Mouse (Mus musculus): ENCODE measurements at regions not wholly inside any gene's neighbourhood (a gene's known extent, or its start where the extent isn't known, plus 50 kb on each side); places are given as distances from the start of the nearest gene placed in this dataset.
"Not testable (repeated sequence)": the region's sequence is repeated elsewhere in the genome, so short reads cannot be mapped to it uniquely, and the experiment has no call there.

- Histone ChIP-seq H3K27ac (ENCODE audit: low read depth, low read length) (no peak overlapping the region), H3K27me3 (replicated peaks; ENCODE audit: control insufficient read depth, insufficient read depth, low read length) (no peaks in the 10 kb centered on the region), H3K4me2 (no peak overlapping the region), H3K9me3 (ENCODE audit: control insufficient read depth, low read length) (no peaks in the 10 kb centered on the region; the same call in 1 of the 2 replicates), H3K4me1 (replicated peaks; ENCODE audit: control insufficient read depth, insufficient read depth, low read length) (no peaks in the 10 kb centered on the region), H3K4me3 (ENCODE audit: low read depth, low read length) (no peak overlapping the region), H3K9ac (ENCODE audit: low read depth, low read length) (no peak overlapping the region), H3K36me3 (ENCODE audit: control insufficient read depth, insufficient read depth, low read length) (no peaks in the 10 kb centered on the region)
- 56% methylated on average over 10 of the region's 10 CpGs for WGBS
- no peak for ATAC-seq (replicated peaks; ENCODE audit: low FRiP score)
- DNase-seq (ENCODE audit: low spot score), result no peak
Observed at GRCm38 (mm10) chr8:8965983-8966657, 275.8 kb upstream of the Arglu1 start.

DNA sequence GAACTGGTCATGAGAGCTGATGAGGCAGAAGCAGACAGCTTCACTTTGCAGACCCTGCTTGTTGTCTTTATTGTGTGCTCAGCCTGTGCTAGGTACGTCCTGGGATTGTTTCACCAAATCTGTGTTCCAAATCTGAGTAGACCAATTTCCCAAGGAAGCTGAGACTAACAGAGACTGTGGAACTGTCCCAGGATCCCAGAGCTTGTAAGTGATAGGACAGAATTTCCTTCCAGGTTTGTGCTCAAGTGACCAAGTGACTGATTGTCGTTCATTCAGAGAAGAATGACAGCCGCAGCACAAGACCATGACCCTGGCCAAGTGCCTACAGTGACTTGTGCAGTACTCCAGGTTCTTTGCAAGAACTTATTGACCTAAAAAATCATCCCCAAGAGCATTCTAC is 269.9 kb upstream of the Arglu1 start:
- ATAC-seq (replicated peaks; ENCODE audit: low FRiP score) (no peak), DNase-seq (ENCODE audit: low spot score) (no peak)
- Histone ChIP-seq H3K9me3 (ENCODE audit: control insufficient read depth, low read length) (no peaks in the 10 kb centered on the region; the same call in 1 of the 2 replicates), H3K4me1 (replicated peaks; ENCODE audit: control insufficient read depth, insufficient read depth, low read length) (no peaks in the 10 kb centered on the region), H3K36me3 (ENCODE audit: control insufficient read depth, insufficient read depth, low read length) (no peaks in the 10 kb centered on the region), H3K4me2 (no peak overlapping the region), H3K4me3 (ENCODE audit: low read depth, low read length) (no peak overlapping the region), H3K9ac (ENCODE audit: low read depth, low read length) (no peak overlapping the region), H3K27ac (ENCODE audit: low read depth, low read length) (no peak overlapping the region), H3K27me3 (replicated peaks; ENCODE audit: control insufficient read depth, insufficient read depth, low read length) (no peaks in the 10 kb centered on the region)
- WGBS, result 81% methylated on average over 3 of the region's 3 CpGs

DNA sequence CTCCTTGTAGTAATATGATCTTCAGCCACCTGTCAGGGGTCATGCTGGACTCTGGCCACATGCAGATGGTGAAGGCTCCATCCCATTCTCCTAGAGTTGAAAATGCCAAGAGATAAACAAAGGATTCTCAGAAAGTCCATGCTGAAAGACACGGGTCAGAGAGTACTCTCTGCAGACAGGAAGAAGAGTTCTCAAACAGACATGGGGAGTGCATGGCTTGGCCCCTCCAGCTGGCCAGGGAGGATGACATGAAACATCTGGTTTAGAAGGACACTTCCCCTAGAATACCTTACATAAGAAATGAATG is 269.4 kb upstream of the Arglu1 start:
- no peak overlapping the region for H3K4me2 ChIP-seq
- no peak for DNase-seq (ENCODE audit: low spot score)
- no peaks in the 10 kb centered on the region for H3K36me3 ChIP-seq (ENCODE audit: control insufficient read depth, insufficient read depth, low read length)
- H3K9me3 ChIP-seq (ENCODE audit: control insufficient read depth, low read length), result no peaks in the 10 kb centered on the region; the same call in 1 of the 2 replicates
- no peaks in the 10 kb centered on the region for H3K4me1 ChIP-seq (replicated peaks; ENCODE audit: control insufficient read depth, insufficient read depth, low read length)
- WGBS, result 20% methylated on average over 1 of the region's 1 CpGs
- H3K27ac ChIP-seq (ENCODE audit: low read depth, low read length), result no peak overlapping the region
- no peak for ATAC-seq (replicated peaks; ENCODE audit: low FRiP score)
- no peak overlapping the region for H3K4me3 ChIP-seq (ENCODE audit: low read depth, low read length)
- no peaks in the 10 kb centered on the region for H3K27me3 ChIP-seq (replicated peaks; ENCODE audit: control insufficient read depth, insufficient read depth, low read length)
- H3K9ac ChIP-seq (ENCODE audit: low read depth, low read length), result no peak overlapping the region

- no peak overlapping the region for H3K4me3 ChIP-seq (ENCODE audit: low read depth, low read length)
- DNase-seq (ENCODE audit: low spot score), result no peak
- H3K4me2 ChIP-seq, result no peak overlapping the region
- no peak overlapping the region for H3K27ac ChIP-seq (ENCODE audit: low read depth, low read length)
- H3K27me3 ChIP-seq (replicated peaks; ENCODE audit: control insufficient read depth, insufficient read depth, low read length), result no peaks in the 10 kb centered on the region
- 67% methylated on average over 8 of the region's 8 CpGs for WGBS
- H3K9ac ChIP-seq (ENCODE audit: low read depth, low read length), result no peak overlapping the region
- no peaks in the 10 kb centered on the region for H3K36me3 ChIP-seq (ENCODE audit: control insufficient read depth, insufficient read depth, low read length)
- no peaks in the 10 kb centered on the region for H3K4me1 ChIP-seq (replicated peaks; ENCODE audit: control insufficient read depth, insufficient read depth, low read length)
- ATAC-seq (replicated peaks; ENCODE audit: low FRiP score), result no peak
- H3K9me3 ChIP-seq (ENCODE audit: control insufficient read depth, low read length), result no peaks in the 10 kb centered on the region; the same call in 1 of the 2 replicates
Observed at GRCm38 (mm10) chr8:8959021-8959786, 268.9 kb upstream of the Arglu1 start.

- ATAC-seq (replicated peaks; ENCODE audit: low FRiP score); H3K9ac ChIP-seq (ENCODE audit: low read depth, low read length); H3K4me2 ChIP-seq; H3K27ac ChIP-seq (ENCODE audit: low read depth, low read length); H3K27me3 ChIP-seq (replicated peaks; ENCODE audit: control insufficient read depth, insufficient read depth, low read length); H3K9me3 ChIP-seq (ENCODE audit: control insufficient read depth, low read length); DNase-seq (ENCODE audit: low spot score); H3K4me1 ChIP-seq (replicated peaks; ENCODE audit: control insufficient read depth, insufficient read depth, low read length); H3K4me3 ChIP-seq (ENCODE audit: low read depth, low read length); H3K36me3 ChIP-seq (ENCODE audit: control insufficient read depth, insufficient read depth, low read length): not testable (repeated sequence)
- WGBS, result 62% methylated on average over 8 of the region's 8 CpGs
Observed at GRCm38 (mm10) chr8:8958140-8958539, 267.8 kb upstream of the Arglu1 start.

DNA sequence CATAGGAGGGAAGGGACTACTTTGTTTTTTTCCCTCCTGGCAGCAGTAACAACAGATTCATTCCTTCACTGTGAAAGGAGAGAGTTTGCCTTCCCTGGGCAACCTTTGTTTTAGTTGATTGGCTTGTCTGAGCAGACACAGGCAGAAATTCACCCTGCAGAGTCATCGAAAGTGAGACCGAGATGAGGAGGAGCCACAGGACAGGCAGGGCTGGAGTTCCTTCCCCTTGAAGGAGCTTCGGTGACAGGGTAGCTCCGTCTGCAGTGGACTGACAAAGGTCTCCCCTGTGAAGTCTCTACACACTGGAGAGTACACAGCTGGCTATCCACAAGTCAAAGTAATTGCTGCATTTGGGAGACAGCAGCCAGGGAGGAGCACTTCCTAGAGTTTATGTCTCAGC is 261.9 kb upstream of the Arglu1 start:
- H3K4me3 ChIP-seq (ENCODE audit: low read depth, low read length), result no peak overlapping the region
- H3K4me1 ChIP-seq (replicated peaks; ENCODE audit: control insufficient read depth, insufficient read depth, low read length), result 0 out of 2 replicates have a peak, but pooled peaks cover 5% of the 10 kb centered on the region
- no peak overlapping the region for H3K9ac ChIP-seq (ENCODE audit: low read depth, low read length)
- no peaks in the 10 kb centered on the region for H3K36me3 ChIP-seq (ENCODE audit: control insufficient read depth, insufficient read depth, low read length)
- no peak for ATAC-seq (replicated peaks; ENCODE audit: low FRiP score)
- DNase-seq (ENCODE audit: low spot score), result no peak
- 23% methylated on average over 4 of the region's 4 CpGs for whole genome bisulfite sequencing
- H3K27ac ChIP-seq (ENCODE audit: low read depth, low read length), result no peak overlapping the region
- H3K9me3 ChIP-seq (ENCODE audit: control insufficient read depth, low read length), result no peaks in the 10 kb centered on the region
- H3K27me3 ChIP-seq (replicated peaks; ENCODE audit: control insufficient read depth, insufficient read depth, low read length), result no peaks in the 10 kb centered on the region
- H3K4me2 ChIP-seq, result no peak overlapping the region

GRCm38 (mm10) chr8:8951186-8951585 is 260.9 kb upstream of the Arglu1 start:
- H3K9ac ChIP-seq (ENCODE audit: low read depth, low read length), result no peak overlapping the region
- no peaks in the 10 kb centered on the region for H3K36me3 ChIP-seq (ENCODE audit: control insufficient read depth, insufficient read depth, low read length)
- no peak for DNase-seq (ENCODE audit: low spot score)
- WGBS, result 35% methylated on average over 9 of the region's 9 CpGs
- no peak for ATAC-seq (replicated peaks; ENCODE audit: low FRiP score)
- H3K27ac ChIP-seq (ENCODE audit: low read depth, low read length), result no peak overlapping the region
- H3K4me1 ChIP-seq (replicated peaks; ENCODE audit: control insufficient read depth, insufficient read depth, low read length), result 0 out of 2 replicates have a peak, but pooled peaks cover 5% of the 10 kb centered on the region
- no peaks in the 10 kb centered on the region for H3K27me3 ChIP-seq (replicated peaks; ENCODE audit: control insufficient read depth, insufficient read depth, low read length)
- H3K9me3 ChIP-seq (ENCODE audit: control insufficient read depth, low read length), result no peaks in the 10 kb centered on the region
- no peak overlapping the region for H3K4me2 ChIP-seq
- H3K4me3 ChIP-seq (ENCODE audit: low read depth, low read length), result no peak overlapping the region

DNA sequence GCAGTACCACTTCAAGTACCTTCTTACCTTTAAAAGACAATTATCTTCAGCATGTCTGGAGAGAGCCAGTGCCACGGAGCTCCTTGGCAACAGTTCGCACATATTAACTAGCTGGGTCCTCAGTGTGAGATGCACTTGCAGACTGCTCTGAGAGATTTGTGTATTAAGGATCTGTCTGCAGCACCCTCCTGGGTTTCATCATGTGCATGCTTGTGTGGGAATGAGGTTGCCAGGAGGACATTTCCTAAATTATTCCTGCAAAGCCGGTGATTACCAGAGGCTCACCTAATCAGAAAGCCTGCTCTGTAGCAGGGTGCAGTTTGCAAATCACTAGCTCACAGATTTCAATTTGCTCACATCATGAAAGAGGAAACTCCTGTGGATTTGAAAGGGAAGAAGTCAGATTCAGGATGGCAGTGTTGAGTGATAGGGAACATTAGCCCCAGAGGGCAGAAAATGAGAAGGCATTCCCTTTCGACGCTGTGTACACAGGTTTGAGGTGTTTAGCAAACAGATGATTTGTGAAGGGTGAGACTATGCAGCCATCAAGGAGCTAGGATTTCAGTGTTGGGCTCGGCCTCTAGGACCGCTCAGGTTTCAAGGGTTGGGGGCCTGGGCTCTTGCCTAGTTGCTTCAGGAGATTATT is 257.3 kb upstream of the Arglu1 start:
- H3K4me2 ChIP-seq, result no peak overlapping the region
- no peaks in the 10 kb centered on the region for H3K36me3 ChIP-seq (ENCODE audit: control insufficient read depth, insufficient read depth, low read length)
- no peaks in the 10 kb centered on the region for H3K9me3 ChIP-seq (ENCODE audit: control insufficient read depth, low read length)
- H3K4me3 ChIP-seq (ENCODE audit: low read depth, low read length), result no peak overlapping the region
- 39% methylated on average over 7 of the region's 7 CpGs for WGBS
- 0 out of 2 replicates have a peak, but pooled peaks cover 5% of the 10 kb centered on the region for H3K4me1 ChIP-seq (replicated peaks; ENCODE audit: control insufficient read depth, insufficient read depth, low read length)
- no peak overlapping the region for H3K27ac ChIP-seq (ENCODE audit: low read depth, low read length)
- no peak overlapping the region for H3K9ac ChIP-seq (ENCODE audit: low read depth, low read length)
- no peak for ATAC-seq (replicated peaks; ENCODE audit: low FRiP score)
- no peak for DNase-seq (ENCODE audit: low spot score)
- H3K27me3 ChIP-seq (replicated peaks; ENCODE audit: control insufficient read depth, insufficient read depth, low read length), result no peaks in the 10 kb centered on the region

All from liver, embryonic 11.5 days (tissue).